Mouse (Mus musculus): ENCODE measurements at regions not wholly inside any gene's neighbourhood (a gene's known extent, or its start where the extent isn't known, plus 50 kb on each side); places are given as distances from the start of the nearest gene placed in this dataset.

DNA sequence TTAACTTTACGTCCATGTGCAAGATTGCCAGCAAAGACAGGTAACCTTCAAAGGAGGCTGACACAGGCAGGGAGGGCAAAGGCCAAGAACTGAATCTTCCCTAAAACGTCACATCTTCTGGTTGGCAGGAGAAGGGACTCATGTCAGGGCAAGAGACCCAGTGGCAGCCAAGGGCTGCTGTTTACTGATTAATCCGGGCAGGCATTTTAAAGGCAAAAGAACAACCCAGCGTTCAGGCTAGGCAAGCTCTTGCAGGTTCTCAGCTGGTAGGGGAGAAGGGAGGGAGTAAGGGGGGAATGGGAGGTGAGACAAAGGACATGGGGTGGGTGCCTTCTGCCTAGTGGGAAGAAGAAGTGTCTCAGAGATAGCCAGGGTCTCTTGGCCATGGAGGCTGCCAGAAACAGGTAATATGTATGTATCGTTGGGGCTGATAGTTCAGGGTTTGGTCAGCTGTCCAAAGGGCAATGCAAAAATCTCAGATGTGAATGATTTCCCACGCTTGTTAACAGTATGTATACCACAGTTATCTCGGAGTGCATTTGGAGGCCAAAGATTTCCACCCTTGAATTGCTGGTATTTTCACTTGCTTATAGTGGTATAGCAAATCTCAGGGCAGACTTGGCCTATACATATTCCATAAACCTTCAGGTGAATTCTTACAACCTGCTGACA, 441.4 kb upstream of the Slc30a5 start:
- Histone ChIP-seq H3K4me3 (ENCODE audit: low read length) (no peak overlapping the region), H3K4me2 (ENCODE audit: low read depth, low read length) (no peak overlapping the region), H3K27ac (no peak overlapping the region), H3K9me3 (ENCODE audit: low read length) (0 out of 2 replicates have a peak, but pooled peaks cover 2% of the 10 kb centered on the region), H3K27me3 (ENCODE audit: insufficient read depth, low read length) (no peaks in the 10 kb centered on the region), H3K36me3 (ENCODE audit: insufficient read depth, low read length) (no peaks in the 10 kb centered on the region), H3K9ac (replicated peaks; ENCODE audit: low read length) (no peak overlapping the region), H3K4me1 (ENCODE audit: insufficient read depth, low read length) (no peaks in the 10 kb centered on the region)
- no peak for ATAC-seq
- no peak for TF ChIP-seq CTCF (IDR thresholded peaks at IDR 0.05; ENCODE audit: low read depth)
- 71% methylated on average over 7 of the region's 7 CpGs for WGBS
- DNase-seq (ENCODE audit: low spot score) = no peak

DNA sequence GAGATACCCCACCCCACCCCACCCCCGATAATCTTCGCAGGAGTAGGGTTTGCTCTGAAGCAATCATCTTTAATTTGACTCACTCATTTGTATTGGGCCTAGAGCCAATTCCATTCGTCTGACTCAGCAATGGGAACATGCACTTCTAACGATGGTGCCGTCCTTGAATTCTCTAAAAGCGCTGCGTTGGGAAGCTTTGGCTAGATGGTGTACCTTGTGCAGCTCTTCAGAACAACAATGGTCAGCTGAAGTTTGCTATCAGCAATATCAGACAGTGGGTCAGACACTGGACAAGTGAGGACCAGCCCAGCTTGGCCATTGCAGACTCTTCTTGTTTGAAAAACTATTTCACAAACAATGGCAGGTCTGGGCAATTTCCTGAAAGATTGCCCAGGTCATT, 440.1 kb upstream of the Slc30a5 start:
- no peak overlapping the region for H3K27ac ChIP-seq
- 87% methylated on average over 7 of the region's 7 CpGs for WGBS
- H3K4me1 ChIP-seq (ENCODE audit: insufficient read depth, low read length) = no peaks in the 10 kb centered on the region
- no peak for ATAC-seq
- no peak for TF ChIP-seq CTCF (IDR thresholded peaks at IDR 0.05; ENCODE audit: low read depth)
- H3K4me2 ChIP-seq (ENCODE audit: low read depth, low read length) = no peak overlapping the region
- no peaks in the 10 kb centered on the region for H3K27me3 ChIP-seq (ENCODE audit: insufficient read depth, low read length)
- H3K9me3 ChIP-seq (ENCODE audit: low read length) = no peaks in the 10 kb centered on the region
- no peak for DNase-seq (ENCODE audit: low spot score)
- H3K36me3 ChIP-seq (ENCODE audit: insufficient read depth, low read length) = no peaks in the 10 kb centered on the region
- no peak overlapping the region for H3K4me3 ChIP-seq (ENCODE audit: low read length)
- H3K9ac ChIP-seq (replicated peaks; ENCODE audit: low read length) = no peak overlapping the region

DNA sequence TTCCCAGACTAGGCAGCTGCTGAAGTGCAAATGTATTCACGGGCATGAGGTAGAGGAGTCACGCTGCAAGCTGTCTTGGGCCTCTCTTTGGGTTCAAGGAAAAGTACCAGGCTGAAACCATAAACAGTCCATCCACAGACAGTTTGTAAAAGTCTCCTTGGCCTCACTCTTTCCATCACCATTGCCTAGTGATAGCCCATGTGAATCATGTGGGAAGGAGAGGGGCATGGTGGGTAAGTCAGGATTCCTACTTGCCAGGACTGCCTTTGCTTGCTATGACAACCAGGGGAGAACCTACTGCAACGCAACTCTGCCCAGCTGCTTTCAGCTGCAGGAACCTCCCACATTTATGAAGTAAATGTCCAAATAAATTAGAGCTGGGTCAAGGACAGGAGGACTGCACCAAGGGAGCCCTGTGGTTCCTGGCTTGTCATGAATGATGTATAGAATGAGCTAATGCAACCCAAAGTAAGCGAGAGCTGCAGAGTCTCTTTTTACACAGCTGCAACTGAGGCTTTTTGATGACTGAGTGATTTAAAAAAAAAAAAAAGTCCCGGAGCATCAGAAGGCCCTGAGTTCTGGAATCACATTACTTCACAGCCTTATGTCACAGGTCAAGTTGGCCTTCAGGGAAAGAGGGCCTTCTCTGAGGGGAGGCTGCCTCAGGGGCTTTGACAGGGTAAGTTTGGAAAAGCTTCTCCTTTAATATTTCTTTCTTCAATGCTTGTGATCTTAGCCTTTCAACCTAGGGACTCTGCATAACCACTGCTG, 420.7 kb upstream of the Slc30a5 start:
- no peak for ATAC-seq
- no peak overlapping the region for H3K9ac ChIP-seq (replicated peaks; ENCODE audit: low read length)

DNA sequence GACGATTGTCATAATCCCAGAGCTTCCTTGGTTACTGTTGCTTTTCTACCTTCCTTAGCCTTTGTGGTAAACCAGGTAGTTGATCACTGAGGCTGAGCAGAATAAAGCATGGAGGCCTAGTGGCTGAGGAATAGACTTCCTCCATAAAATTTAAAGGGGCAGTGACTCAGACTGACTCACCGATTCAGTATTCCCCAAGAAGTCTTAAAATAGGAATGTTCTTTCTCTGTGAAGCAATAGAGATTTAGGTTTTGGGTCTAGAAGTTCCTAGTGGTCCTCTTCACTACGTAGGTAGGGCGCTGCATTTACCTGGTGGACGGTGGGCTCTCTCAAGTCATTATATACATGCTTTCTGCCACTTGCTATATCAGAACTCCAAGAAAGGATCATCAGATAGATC, 416.1 kb upstream of the Slc30a5 start:
- Histone ChIP-seq H3K4me1 (ENCODE audit: insufficient read depth, low read length) (no peaks in the 10 kb centered on the region), H3K4me3 (ENCODE audit: low read length) (no peak overlapping the region), H3K27me3 (ENCODE audit: insufficient read depth, low read length) (no peaks in the 10 kb centered on the region), H3K9me3 (ENCODE audit: low read length) (no peaks in the 10 kb centered on the region), H3K4me2 (ENCODE audit: low read depth, low read length) (no peak overlapping the region), H3K36me3 (ENCODE audit: insufficient read depth, low read length) (no peaks in the 10 kb centered on the region), H3K27ac (no peak overlapping the region), H3K9ac (replicated peaks; ENCODE audit: low read length) (no peak overlapping the region)
- no peak for TF ChIP-seq CTCF (IDR thresholded peaks at IDR 0.05; ENCODE audit: low read depth)
- DNase-seq (ENCODE audit: low spot score) = no peak
- no peak for ATAC-seq
- 94% methylated on average over 5 of the region's 5 CpGs for WGBS

More for the DNA sequence above, 420.7 kb upstream of the Slc30a5 start:
- no peak for TF ChIP-seq CTCF (IDR thresholded peaks at IDR 0.05; ENCODE audit: low read depth)
- Histone ChIP-seq H3K4me1 (ENCODE audit: insufficient read depth, low read length) (no peaks in the 10 kb centered on the region), H3K9me3 (ENCODE audit: low read length) (no peaks in the 10 kb centered on the region), H3K36me3 (ENCODE audit: insufficient read depth, low read length) (no peaks in the 10 kb centered on the region), H3K4me2 (ENCODE audit: low read depth, low read length) (no peak overlapping the region), H3K4me3 (ENCODE audit: low read length) (no peak overlapping the region), H3K27ac (no peak overlapping the region), H3K27me3 (ENCODE audit: insufficient read depth, low read length) (no peaks in the 10 kb centered on the region)
- WGBS = 78% methylated on average over 5 of the region's 5 CpGs
- DNase-seq (ENCODE audit: low spot score) = no peak

DNA sequence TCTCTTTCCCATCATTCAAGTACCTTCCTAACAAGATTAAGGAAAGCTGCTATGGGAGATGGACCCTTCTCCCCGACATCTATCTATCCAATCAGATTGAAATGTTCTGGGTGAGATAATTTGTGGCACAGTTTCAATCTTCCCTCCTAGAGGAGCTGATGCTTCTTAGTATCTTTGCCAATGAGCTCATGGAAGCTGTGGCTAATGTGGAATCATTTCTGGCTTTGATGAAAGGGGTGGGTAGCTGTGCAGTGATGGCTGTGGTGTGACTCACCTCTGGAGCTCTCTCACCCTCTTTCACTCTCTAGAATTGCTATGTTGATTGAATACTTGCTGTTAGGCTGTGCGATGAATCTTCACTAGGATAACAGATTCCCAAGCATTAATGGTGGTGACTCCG, 411.1 kb upstream of the Slc30a5 start:
- WGBS = 91% methylated on average over 3 of the region's 3 CpGs
- no peak for ATAC-seq
- H3K4me2 ChIP-seq (ENCODE audit: low read depth, low read length) = no peak overlapping the region
- H3K9ac ChIP-seq (replicated peaks; ENCODE audit: low read length) = no peak overlapping the region
- no peaks in the 10 kb centered on the region for H3K4me1 ChIP-seq (ENCODE audit: insufficient read depth, low read length)
- H3K27ac ChIP-seq = no peak overlapping the region
- H3K27me3 ChIP-seq (ENCODE audit: insufficient read depth, low read length) = no peaks in the 10 kb centered on the region
- H3K9me3 ChIP-seq (ENCODE audit: low read length) = no peaks in the 10 kb centered on the region
- no peak for TF ChIP-seq CTCF (IDR thresholded peaks at IDR 0.05; ENCODE audit: low read depth)
- H3K4me3 ChIP-seq (ENCODE audit: low read length) = no peak overlapping the region
- no peak for DNase-seq (ENCODE audit: low spot score)
- H3K36me3 ChIP-seq (ENCODE audit: insufficient read depth, low read length) = no peaks in the 10 kb centered on the region

DNA sequence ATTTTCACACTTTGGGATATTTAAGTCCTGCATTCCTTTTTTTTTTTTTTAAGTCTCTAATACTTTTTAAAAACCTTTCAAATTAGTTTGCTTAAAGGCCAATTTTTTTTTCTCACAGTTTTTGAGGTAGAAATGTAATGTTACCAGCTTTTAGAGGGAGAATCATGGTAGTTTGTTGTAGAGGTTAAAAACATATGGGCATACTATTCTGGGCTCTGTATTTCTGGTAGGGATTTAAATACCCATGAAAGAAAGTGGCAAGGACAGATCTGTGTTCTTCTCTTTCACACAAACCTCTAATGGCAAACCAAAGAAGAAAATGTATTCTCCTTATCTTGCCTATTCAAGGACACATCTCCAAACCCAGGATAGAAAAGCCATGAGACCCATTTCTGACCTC, 405.6 kb upstream of the Slc30a5 start:
- ATAC-seq = no peak
- no peak for TF ChIP-seq CTCF (IDR thresholded peaks at IDR 0.05; ENCODE audit: low read depth)

DNA sequence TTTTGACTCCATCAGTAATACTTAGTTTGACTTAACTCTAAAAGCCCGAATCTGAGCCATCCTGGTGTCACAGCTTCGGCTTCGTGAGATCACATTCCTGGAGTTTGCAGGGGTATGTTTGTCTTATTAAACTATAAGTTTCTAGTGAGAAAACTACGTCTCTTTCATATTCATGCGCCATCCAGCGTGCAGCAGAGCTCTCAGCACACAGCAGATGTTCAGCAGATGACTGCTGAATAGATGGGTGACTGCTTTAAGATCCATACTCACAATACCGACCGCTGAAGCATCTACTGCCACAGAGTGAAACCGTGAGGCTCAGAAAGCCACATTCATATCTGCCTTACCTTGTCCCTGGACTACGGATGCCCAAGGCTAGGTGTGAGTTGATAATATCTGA, 403.8 kb upstream of the Slc30a5 start:
- ATAC-seq = no peak
- 62% methylated on average over 10 of the region's 10 CpGs for WGBS
- H3K4me2 ChIP-seq (ENCODE audit: low read depth, low read length) = no peak overlapping the region
- H3K27ac ChIP-seq = no peak overlapping the region
- H3K4me1 ChIP-seq (ENCODE audit: insufficient read depth, low read length) = peaks cover 12% of the 10 kb centered on the region
- H3K27me3 ChIP-seq (ENCODE audit: insufficient read depth, low read length) = no peaks in the 10 kb centered on the region
- no peak for TF ChIP-seq CTCF (IDR thresholded peaks at IDR 0.05; ENCODE audit: low read depth)
- H3K9me3 ChIP-seq (ENCODE audit: low read length) = no peaks in the 10 kb centered on the region
- no peak overlapping the region for H3K9ac ChIP-seq (replicated peaks; ENCODE audit: low read length)
- no peaks in the 10 kb centered on the region for H3K36me3 ChIP-seq (ENCODE audit: insufficient read depth, low read length)
- peak; percentile 13 for DNase-seq (ENCODE audit: low spot score)
- no peak overlapping the region for H3K4me3 ChIP-seq (ENCODE audit: low read length)

More for the DNA sequence above, 405.6 kb upstream of the Slc30a5 start:
- DNase-seq (ENCODE audit: low spot score) = no peak
- H3K4me3 ChIP-seq (ENCODE audit: low read length) = no peak overlapping the region
- H3K4me1 ChIP-seq (ENCODE audit: insufficient read depth, low read length) = peaks cover 8% of the 10 kb centered on the region
- no peak overlapping the region for H3K4me2 ChIP-seq (ENCODE audit: low read depth, low read length)
- no peaks in the 10 kb centered on the region for H3K27me3 ChIP-seq (ENCODE audit: insufficient read depth, low read length)
- no peaks in the 10 kb centered on the region for H3K9me3 ChIP-seq (ENCODE audit: low read length)
- no peak overlapping the region for H3K27ac ChIP-seq
- no peak overlapping the region for H3K9ac ChIP-seq (replicated peaks; ENCODE audit: low read length)
- no peaks in the 10 kb centered on the region for H3K36me3 ChIP-seq (ENCODE audit: insufficient read depth, low read length)

All from hindbrain, postnatal 0 days (tissue).